Mouse (Mus musculus) heart, adult 2 months (tissue): ENCODE measurements around the gene Cybrd1.

Source experiments
- CTCF ChIP-seq: fragments of 200-600 bp; IDR thresholded peaks from 2 replicates; pipeline ENCODE4 v1.8.1; 2022; ENCODE audit warnings: antibody characterized with exemption, mild to moderate bottlenecking, moderate library complexity
- POLR2A ChIP-seq: fragments of 200-500 bp; IDR thresholded peaks from 2 replicates; pipeline ENCODE4 v1.6.1; 2011; ENCODE audit warnings: mild to moderate bottlenecking, low read depth, low read length, control low read depth; ENCODE audit not compliant: insufficient read depth

GRCm38 (mm10) chr2:71177760-71178159 is 60.0 kb downstream of the Cybrd1 start:
- TF ChIP-seq CTCF (peak; percentile 26), POLR2A (no peak)
